Mouse (Mus musculus): Measurements from ENCODE around the gene Chst11. TPM values are rescaled to one million over a fixed set of nuclear protein-coding genes. Genes with fewer than 3 reads are reported as not detected.

The Chst11 gene
- polyA plus RNA-seq, 1 experiment: 21.1 TPM

GRCm38 (mm10) chr10:82991756-82992519 lies 6.6 kb downstream of the Chst11 start:
- TF ChIP-seq POLR2A (IDR thresholded peaks at IDR 0.05; ENCODE audit: borderline replicate concordance, insufficient read depth, low read length) (no peak), CTCF (IDR thresholded peaks at IDR 0.05; ENCODE audit: borderline replicate concordance, insufficient read depth, low read depth, low read length) (no peak)
- no peak for DNase-seq
- 88% methylated on average over 10 of the region's 10 CpGs for WGBS
- no peak overlapping the region for H3K27ac ChIP-seq (ENCODE audit: insufficient read depth, low read length)
- peaks cover 4% of the 10 kb centered on the region for H3K4me1 ChIP-seq (ENCODE audit: control insufficient read depth, insufficient read depth, low read length)
- H3K4me3 ChIP-seq (replicated peaks; ENCODE audit: insufficient read depth, low read depth, low read length): no peak overlapping the region
- no peaks in the 10 kb centered on the region for H3K27me3 ChIP-seq (ENCODE audit: control insufficient read depth, insufficient read depth, low read length)

- H3K4me3 ChIP-seq (replicated peaks; ENCODE audit: insufficient read depth, low read depth, low read length): no peak overlapping the region
- no peak for DNase-seq
- H3K27ac ChIP-seq (ENCODE audit: insufficient read depth, low read length): no peak overlapping the region
- WGBS: 97% methylated on average over 7 of the region's 7 CpGs
- H3K4me1 ChIP-seq (ENCODE audit: control insufficient read depth, insufficient read depth, low read length): no peaks in the 10 kb centered on the region; the same call in 1 of the 2 replicates
- no peaks in the 10 kb centered on the region for H3K27me3 ChIP-seq (ENCODE audit: control insufficient read depth, insufficient read depth, low read length)
- TF ChIP-seq POLR2A (IDR thresholded peaks at IDR 0.05; ENCODE audit: borderline replicate concordance, insufficient read depth, low read length) (no peak), CTCF (IDR thresholded peaks at IDR 0.05; ENCODE audit: borderline replicate concordance, insufficient read depth, low read depth, low read length) (no peak)
These were observed 9.0 kb downstream of the Chst11 start for GRCm38 (mm10) chr10:82994284-82994683.

- Histone ChIP-seq H3K27ac (ENCODE audit: insufficient read depth, low read length) (no peak overlapping the region), H3K27me3 (ENCODE audit: control insufficient read depth, insufficient read depth, low read length) (no peaks in the 10 kb centered on the region), H3K4me3 (replicated peaks; ENCODE audit: insufficient read depth, low read depth, low read length) (no peak overlapping the region), H3K4me1 (ENCODE audit: control insufficient read depth, insufficient read depth, low read length) (no peaks in the 10 kb centered on the region; the same call in 1 of the 2 replicates)
- WGBS: 82% methylated on average over 6 of the region's 6 CpGs
- TF ChIP-seq POLR2A (IDR thresholded peaks at IDR 0.05; ENCODE audit: borderline replicate concordance, insufficient read depth, low read length): no peak
- no peak for TF ChIP-seq CTCF (IDR thresholded peaks at IDR 0.05; ENCODE audit: borderline replicate concordance, insufficient read depth, low read depth, low read length)
- DNase-seq: no peak
These were observed 12.2 kb downstream of the Chst11 start for GRCm38 (mm10) chr10:82997460-82997859.

- TF ChIP-seq CTCF (IDR thresholded peaks at IDR 0.05; ENCODE audit: borderline replicate concordance, insufficient read depth, low read depth, low read length) (no peak), POLR2A (IDR thresholded peaks at IDR 0.05; ENCODE audit: borderline replicate concordance, insufficient read depth, low read length) (no peak)
- no peak for DNase-seq
- H3K27me3 ChIP-seq (ENCODE audit: control insufficient read depth, insufficient read depth, low read length): no peaks in the 10 kb centered on the region
- H3K4me3 ChIP-seq (replicated peaks; ENCODE audit: insufficient read depth, low read depth, low read length): no peak overlapping the region
- no peaks in the 10 kb centered on the region; the same call in 1 of the 2 replicates for H3K4me1 ChIP-seq (ENCODE audit: control insufficient read depth, insufficient read depth, low read length)
- H3K27ac ChIP-seq (ENCODE audit: insufficient read depth, low read length): no peak overlapping the region
- WGBS: 83% methylated on average over 5 of the region's 5 CpGs
These were observed 14.9 kb downstream of the Chst11 start for GRCm38 (mm10) chr10:83000169-83000568.

- no peaks in the 10 kb centered on the region for H3K27me3 ChIP-seq (ENCODE audit: control insufficient read depth, insufficient read depth, low read length)
- H3K4me3 ChIP-seq (replicated peaks; ENCODE audit: insufficient read depth, low read depth, low read length): no peak overlapping the region
- no peaks in the 10 kb centered on the region; the same call in 1 of the 2 replicates for H3K4me1 ChIP-seq (ENCODE audit: control insufficient read depth, insufficient read depth, low read length)
- TF ChIP-seq CTCF (IDR thresholded peaks at IDR 0.05; ENCODE audit: borderline replicate concordance, insufficient read depth, low read depth, low read length) (no peak), POLR2A (IDR thresholded peaks at IDR 0.05; ENCODE audit: borderline replicate concordance, insufficient read depth, low read length) (no peak)
- no peak overlapping the region for H3K27ac ChIP-seq (ENCODE audit: insufficient read depth, low read length)
- 94% methylated on average over 2 of the region's 2 CpGs for WGBS
- DNase-seq: no peak
These were observed 15.4 kb downstream of the Chst11 start for GRCm38 (mm10) chr10:83000721-83001120.

GRCm38 (mm10) chr10:83003899-83004298 lies 18.6 kb downstream of the Chst11 start:
- no peak for TF ChIP-seq CTCF (IDR thresholded peaks at IDR 0.05; ENCODE audit: borderline replicate concordance, insufficient read depth, low read depth, low read length)
- no peak for TF ChIP-seq POLR2A (IDR thresholded peaks at IDR 0.05; ENCODE audit: borderline replicate concordance, insufficient read depth, low read length)

GRCm38 (mm10) chr10:83004389-83004788 lies 19.1 kb downstream of the Chst11 start:
- no peak for DNase-seq
- no peak for TF ChIP-seq POLR2A (IDR thresholded peaks at IDR 0.05; ENCODE audit: borderline replicate concordance, insufficient read depth, low read length)
- no peak for TF ChIP-seq CTCF (IDR thresholded peaks at IDR 0.05; ENCODE audit: borderline replicate concordance, insufficient read depth, low read depth, low read length)
- WGBS: 74% methylated on average over 9 of the region's 9 CpGs
- no peaks in the 10 kb centered on the region for H3K27me3 ChIP-seq (ENCODE audit: control insufficient read depth, insufficient read depth, low read length)
- no peaks in the 10 kb centered on the region; the same call in 1 of the 2 replicates for H3K4me1 ChIP-seq (ENCODE audit: control insufficient read depth, insufficient read depth, low read length)
- H3K27ac ChIP-seq (ENCODE audit: insufficient read depth, low read length): no peak overlapping the region
- no peak overlapping the region for H3K4me3 ChIP-seq (replicated peaks; ENCODE audit: insufficient read depth, low read depth, low read length)

More at GRCm38 (mm10) chr10:83003899-83004298, 18.6 kb downstream of the Chst11 start:
- Histone ChIP-seq H3K4me1 (ENCODE audit: control insufficient read depth, insufficient read depth, low read length) (no peaks in the 10 kb centered on the region; the same call in 1 of the 2 replicates), H3K27ac (ENCODE audit: insufficient read depth, low read length) (no peak overlapping the region), H3K4me3 (replicated peaks; ENCODE audit: insufficient read depth, low read depth, low read length) (no peak overlapping the region), H3K27me3 (ENCODE audit: control insufficient read depth, insufficient read depth, low read length) (no peaks in the 10 kb centered on the region)
- no peak for DNase-seq
- 94% methylated on average over 7 of the region's 7 CpGs for WGBS

- WGBS: 93% methylated on average over 4 of the region's 4 CpGs
- no peak overlapping the region for H3K4me3 ChIP-seq (replicated peaks; ENCODE audit: insufficient read depth, low read depth, low read length)
- no peak for DNase-seq
- TF ChIP-seq CTCF (IDR thresholded peaks at IDR 0.05; ENCODE audit: borderline replicate concordance, insufficient read depth, low read depth, low read length): no peak
- no peak for TF ChIP-seq POLR2A (IDR thresholded peaks at IDR 0.05; ENCODE audit: borderline replicate concordance, insufficient read depth, low read length)
- H3K27ac ChIP-seq (ENCODE audit: insufficient read depth, low read length): no peak overlapping the region
- H3K4me1 ChIP-seq (ENCODE audit: control insufficient read depth, insufficient read depth, low read length): no peaks in the 10 kb centered on the region; the same call in 1 of the 2 replicates
- no peaks in the 10 kb centered on the region for H3K27me3 ChIP-seq (ENCODE audit: control insufficient read depth, insufficient read depth, low read length)
These were observed 19.7 kb downstream of the Chst11 start for GRCm38 (mm10) chr10:83005003-83005402.
